In genomic region chr15:12681891-12682290, GRCm38 (mm10) we compare ENCODE assay signal across 28 mouse cellular contexts. TPM values are rescaled to one million over a fixed set of nuclear protein-coding genes. Genes with fewer than 3 reads are reported as not detected.
DNase-seq lines count a peak whose midpoint lies in the region; ATAC-seq lines count a peak whose summit lies in the region.
"Had no signal": no experiment of that assay in that cellular context is flagged by ENCODE, and none has a peak within 500 bp of the region (broad histone marks: within the 10 kb centered on the region; RNA-seq: fewer than 3 reads in every experiment).

No protein-coding gene starts in this region.

- 0 out of 2 replicates have a peak, but pooled peaks have one; percentile 18 for ATAC-seq in liver, embryonic 11.5 days (replicated peaks; ENCODE audit: low FRiP score)
- no peak for ATAC-seq in embryonic facial prominence, embryonic 13.5 days (ENCODE audit: insufficient number of reproducible peaks, insufficient read depth, low FRiP score, low TSS enrichment, low read depth)
- no peak for ATAC-seq in limb, embryonic 15.5 days (ENCODE audit: insufficient number of reproducible peaks, low FRiP score, low TSS enrichment, low read depth)
- ATAC-seq: forebrain, postnatal 0 days; intestine, postnatal 0 days; lung, postnatal 0 days had no signal

- no peak overlapping the region for H3K4me2 ChIP-seq in liver, embryonic 11.5 days
- H3K4me2 ChIP-seq in embryonic facial prominence, embryonic 13.5 days = no peak overlapping the region
- no peak overlapping the region for H3K4me2 ChIP-seq in limb, embryonic 15.5 days
- H3K4me2 ChIP-seq: forebrain, embryonic 12.5 days; heart, embryonic 13.5 days; hindbrain, embryonic 14.5 days; liver, embryonic 13.5 days had no signal

- H3K9me3 ChIP-seq in liver, embryonic 11.5 days (ENCODE audit: control insufficient read depth, low read length) = no peaks in the 10 kb centered on the region
- no peaks in the 10 kb centered on the region for H3K9me3 ChIP-seq in embryonic facial prominence, embryonic 13.5 days
- H3K9me3 ChIP-seq in limb, embryonic 15.5 days = no peaks in the 10 kb centered on the region
- H3K9me3 ChIP-seq: forebrain, embryonic 12.5 days; G1E; liver, embryonic 13.5 days had no signal

- H3K27ac ChIP-seq in liver, embryonic 11.5 days (ENCODE audit: low read depth, low read length) = no peak overlapping the region
- peak overlapping the region; percentile 58 for H3K27ac ChIP-seq in embryonic facial prominence, embryonic 13.5 days
- 0 out of 2 replicates have a peak overlapping the region, but pooled peaks have one; percentile 76 for H3K27ac ChIP-seq in limb, embryonic 15.5 days
- H3K27ac ChIP-seq: forebrain, embryonic 12.5 days; heart, adult 2 months; hindbrain, embryonic 14.5 days; liver, embryonic 13.5 days; stomach, postnatal 0 days had no signal

- DNase-seq in liver, embryonic 11.5 days (ENCODE audit: low spot score) = no peak
- DNase-seq in liver = no peak
- DNase-seq in adrenal gland, postnatal 14 days = no peak
- DNase-seq in ovary, adult 18-20 months (ENCODE audit: low spot score) = no peak
- no peak for DNase-seq in kidney, postnatal 36 days
- DNase-seq: adrenal gland, postnatal 36 days; cerebellum, adult 2 months; cerebellum, postnatal 14 days; forebrain, postnatal 0 days; gastrocnemius, postnatal 36 days; layer of hippocampus, adult 9-11 months; liver, embryonic 13.5 days; lung, adult 18-20 months; lung, postnatal 4 days; right cerebral cortex, postnatal 4 days; thymus, adult 18-20 months; thymus, postnatal 25 days had no signal

- H3K36me3 ChIP-seq in liver, embryonic 11.5 days (ENCODE audit: control insufficient read depth, insufficient read depth, low read length) = no peaks in the 10 kb centered on the region
- no peaks in the 10 kb centered on the region for H3K36me3 ChIP-seq in embryonic facial prominence, embryonic 13.5 days
- H3K36me3 ChIP-seq in limb, embryonic 15.5 days = no peaks in the 10 kb centered on the region
- H3K36me3 ChIP-seq: forebrain, embryonic 12.5 days; G1E; liver, embryonic 13.5 days had no signal

- WGBS in liver, embryonic 11.5 days = 74% methylated on average over 2 of the region's 2 CpGs
- 78% methylated on average over 2 of the region's 2 CpGs for WGBS in embryonic facial prominence, embryonic 13.5 days
- 84% methylated on average over 2 of the region's 2 CpGs for WGBS in limb, embryonic 15.5 days

- no peak overlapping the region for H3K9ac ChIP-seq in liver, embryonic 11.5 days (ENCODE audit: low read depth, low read length)
- no peak overlapping the region for H3K9ac ChIP-seq in embryonic facial prominence, embryonic 13.5 days
- no peak overlapping the region for H3K9ac ChIP-seq in limb, embryonic 15.5 days
- H3K9ac ChIP-seq: forebrain, embryonic 12.5 days; forebrain, postnatal 0 days; heart, embryonic 13.5 days; hindbrain, embryonic 14.5 days; limb, embryonic 12.5 days; liver, embryonic 13.5 days had no signal

- H3K4me3 ChIP-seq in liver, embryonic 11.5 days (ENCODE audit: low read depth, low read length) = no peak overlapping the region
- no peak overlapping the region for H3K4me3 ChIP-seq in embryonic facial prominence, embryonic 13.5 days
- H3K4me3 ChIP-seq in limb, embryonic 15.5 days = no peak overlapping the region
- H3K4me3 ChIP-seq: forebrain, embryonic 12.5 days; heart, adult 2 months; heart, embryonic 13.5 days; limb, embryonic 12.5 days; liver, embryonic 13.5 days had no signal

- no peaks in the 10 kb centered on the region for H3K4me1 ChIP-seq in liver, embryonic 11.5 days (replicated peaks; ENCODE audit: control insufficient read depth, insufficient read depth, low read length)
- H3K4me1 ChIP-seq in embryonic facial prominence, embryonic 13.5 days = peaks cover 47% of the 10 kb centered on the region
- peaks cover 16% of the 10 kb centered on the region; the same call in 1 of the 2 replicates for H3K4me1 ChIP-seq in limb, embryonic 15.5 days

- H3K27me3 ChIP-seq in liver, embryonic 11.5 days (replicated peaks; ENCODE audit: control insufficient read depth, insufficient read depth, low read length) = no peaks in the 10 kb centered on the region
- no peaks in the 10 kb centered on the region for H3K27me3 ChIP-seq in embryonic facial prominence, embryonic 13.5 days
- H3K27me3 ChIP-seq in limb, embryonic 15.5 days = no peaks in the 10 kb centered on the region
- H3K27me3 ChIP-seq: forebrain, embryonic 12.5 days; heart, embryonic 13.5 days; limb, embryonic 12.5 days; liver, embryonic 13.5 days had no signal

RNA-seq across cellular contexts. Expression of gene Pdzd2, which starts 57.8 kb away (rescaled TPM):
- 8.2 and 9.1 TPM in 2 replicates for polyA plus RNA-seq in liver, embryonic 11.5 days (2014; fragmentation: Nextera tagmentation; extraction: Ambion mirVana)
- 17.9 and 21.8 TPM in 2 replicates for polyA plus RNA-seq in embryonic facial prominence, embryonic 13.5 days (2015; fragmentation: Nextera tagmentation; extraction: Ambion mirVana)
- polyA plus RNA-seq in limb, embryonic 15.5 days (2015; fragmentation: Nextera tagmentation; extraction: Ambion mirVana) = 38.1 and 39.8 TPM in 2 replicates
- 29.1 and 33.9 TPM in 2 replicates for total RNA-seq in adrenal gland, postnatal 14 days (2021)
